Mouse (Mus musculus): ENCODE measurements around the gene Csnk1g2.

GRCm38 (mm10) chr10:80586407-80587304 is 36.0 kb upstream of the Csnk1g2 start:
- TF ChIP-seq CTCF (IDR thresholded peaks at IDR 0.05; ENCODE audit: extremely low read depth, insufficient read depth, low read length) = no peak
- TF ChIP-seq POLR2A (IDR thresholded peaks at IDR 0.05; ENCODE audit: extremely low read depth, insufficient read depth, low read length) = no peak

Measured in cortical plate, adult 2 months (tissue).